Mouse (Mus musculus) kidney, adult 2 months (tissue): Measurements from ENCODE around the gene Ap3d1. TPM values are rescaled to one million over a fixed set of nuclear protein-coding genes. Genes with fewer than 3 reads are reported as not detected.
A peak's percentile ranks its signal among the peaks of the same experiment; 100 is the strongest.

Source experiments
- DNase-seq: peaks from one replicate; pipeline ENCODE4 v3.0.0; 2021
- H3K27ac ChIP-seq: fragments of 200-500 bp; 2 replicates; pipeline ENCODE4 v1.5.1; 2012; ENCODE audit warnings: low read depth, low read length, control low read depth, inconsistent platforms; ENCODE audit not compliant: insufficient read depth
- H3K27me3 ChIP-seq: fragments of 200-500 bp; replicated peaks from 2 replicates; pipeline ENCODE4 v1.6.1; 2012; ENCODE audit warnings: mild to moderate bottlenecking, moderate library complexity, low read length, inconsistent platforms; ENCODE audit not compliant: control insufficient read depth, insufficient read depth
- H3K36me3 ChIP-seq: fragments of 200-500 bp; 2 replicates; pipeline ENCODE4 v1.6.1; 2012; ENCODE audit warnings: mild to moderate bottlenecking, moderate library complexity, low read length, inconsistent platforms; ENCODE audit not compliant: control insufficient read depth, insufficient read depth
- H3K4me1 ChIP-seq: fragments of 200-500 bp; 2 replicates; pipeline ENCODE4 v1.6.1; 2011; ENCODE audit warnings: low read length; ENCODE audit not compliant: control insufficient read depth, insufficient read depth
- H3K4me3 ChIP-seq: fragments of 200-500 bp; 2 replicates; pipeline ENCODE4 v1.5.1; 2011; ENCODE audit warnings: mild to moderate bottlenecking, low read depth, low read length, control low read depth; ENCODE audit not compliant: insufficient read depth
- CTCF ChIP-seq: fragments of 200-500 bp; conservative IDR thresholded peaks from 2 replicates; pipeline ENCODE4 v1.5.1; 2011; ENCODE audit warnings: low read depth, mild to moderate bottlenecking, control low read depth, low read length, moderate library complexity, mixed read lengths; ENCODE audit not compliant: insufficient read depth, insufficient read length
- POLR2A ChIP-seq: fragments of 200-500 bp; IDR thresholded peaks from one replicate; pipeline ENCODE4 v1.6.1; 2011; ENCODE audit warnings: low read depth, low read length, control low read depth
- WGBS: fragments of 180-500 bp; shearing (Covaris S2); methylation state at CpG from one replicate; pipeline ENCODE4 v1.1.7; 2018; 5-methylcytosine and 5-hydroxymethylcytosine counted together
- polyA plus RNA-seq: library from polyadenylated mRNA; depleted of rRNA; stranded (reverse); fragments of >200 nt; gene quantifications from 2 replicates; pipeline ENCODE4 v1.2.3, GENCODE M21; 2012; rRNA removed

Ap3d1 gene
- 87.7 and 105 TPM in 2 replicates for polyA plus RNA-seq

- WGBS: 2% methylated on average over 25 of the region's 25 CpGs
- DNase-seq: peak; percentile 100
- no peak for TF ChIP-seq POLR2A
- no peak for TF ChIP-seq CTCF
- Histone ChIP-seq H3K36me3 (no peaks in the 10 kb centered on the region), H3K4me3 (peak within 1 kb of the TSS; percentile 98), H3K27me3 (no peaks in the 10 kb centered on the region), H3K27ac (peak within 1 kb of the TSS; percentile 53), H3K4me1 (peaks cover 20% of the 10 kb centered on the region)
Measured at GRCm38 (mm10) chr10:80742180-80742978, at the start of gene Ap3d1. Ap3d1 (minus strand) TSS chr10:80742264.

GRCm38 (mm10) chr10:80791476-80792174 lies 49.6 kb upstream of the Ap3d1 start:
- TF ChIP-seq POLR2A (no peak), CTCF (no peak)
- Histone ChIP-seq H3K27me3 (no peaks in the 10 kb centered on the region), H3K36me3 (no peaks in the 10 kb centered on the region), H3K27ac (no peak overlapping the region), H3K4me3 (no peak overlapping the region), H3K4me1 (no peaks in the 10 kb centered on the region)
- no peak for DNase-seq
- 80% methylated on average over 33 of the region's 33 CpGs for WGBS

GRCm38 (mm10) chr10:80790761-80791404 lies 48.8 kb upstream of the Ap3d1 start:
- no peaks in the 10 kb centered on the region; the same call in 1 of the 2 replicates for H3K36me3 ChIP-seq
- H3K27ac ChIP-seq: no peak overlapping the region
- TF ChIP-seq POLR2A (no peak), CTCF (no peak)
- WGBS: 85% methylated on average over 19 of the region's 19 CpGs
- no peak for DNase-seq
- H3K4me1 ChIP-seq: no peaks in the 10 kb centered on the region
- H3K27me3 ChIP-seq: no peaks in the 10 kb centered on the region
- H3K4me3 ChIP-seq: no peak overlapping the region

- no peaks in the 10 kb centered on the region; the same call in none of the 2 replicates for H3K36me3 ChIP-seq
- TF ChIP-seq CTCF (no peak), POLR2A (no peak)
- no peak for DNase-seq
Measured at GRCm38 (mm10) chr10:80787517-80787916, 45.5 kb upstream of the Ap3d1 start.

GRCm38 (mm10) chr10:80785963-80786362 lies 43.9 kb upstream of the Ap3d1 start:
- WGBS: 90% methylated on average over 11 of the region's 11 CpGs
- TF ChIP-seq CTCF (no peak), POLR2A (no peak)
- no peaks in the 10 kb centered on the region; the same call in none of the 2 replicates for H3K36me3 ChIP-seq

More at GRCm38 (mm10) chr10:80787517-80787916, 45.5 kb upstream of the Ap3d1 start:
- WGBS: 79% methylated on average over 2 of the region's 2 CpGs
- Histone ChIP-seq H3K27ac (no peak overlapping the region), H3K4me1 (no peaks in the 10 kb centered on the region), H3K27me3 (no peaks in the 10 kb centered on the region), H3K4me3 (no peak overlapping the region)

GRCm38 (mm10) chr10:80784871-80785270 lies 42.8 kb upstream of the Ap3d1 start:
- TF ChIP-seq POLR2A (no peak), CTCF (no peak)
- no peak overlapping the region for H3K27ac ChIP-seq
- no peaks in the 10 kb centered on the region for H3K4me1 ChIP-seq
- H3K4me3 ChIP-seq: no peak overlapping the region
- H3K36me3 ChIP-seq: no peaks in the 10 kb centered on the region; the same call in none of the 2 replicates
- WGBS: 88% methylated on average over 12 of the region's 12 CpGs
- DNase-seq: no peak
- H3K27me3 ChIP-seq: no peaks in the 10 kb centered on the region

More at GRCm38 (mm10) chr10:80785963-80786362, 43.9 kb upstream of the Ap3d1 start:
- Histone ChIP-seq H3K4me1 (no peaks in the 10 kb centered on the region), H3K27ac (no peak overlapping the region), H3K4me3 (no peak overlapping the region), H3K27me3 (no peaks in the 10 kb centered on the region)
- DNase-seq: no peak

- Histone ChIP-seq H3K4me1 (no peaks in the 10 kb centered on the region), H3K4me3 (no peak overlapping the region), H3K27me3 (no peaks in the 10 kb centered on the region), H3K36me3 (no peaks in the 10 kb centered on the region; the same call in none of the 2 replicates), H3K27ac (no peak overlapping the region)
- TF ChIP-seq CTCF (no peak), POLR2A (no peak)
- WGBS: 98% methylated on average over 2 of the region's 2 CpGs
- no peak for DNase-seq
Measured at GRCm38 (mm10) chr10:80784302-80784701, 42.2 kb upstream of the Ap3d1 start.
